Mouse (Mus musculus) megakaryocyte, embryonic 14.5 days (primary cell): ENCODE measurements at regions not wholly inside any gene's neighbourhood (a gene's known extent, or its start where the extent isn't known, plus 50 kb on each side); places are given as distances from the start of the nearest gene placed in this dataset.

Experiments used
- H3K27me3 ChIP-seq: replicated peaks from 2 replicates; pipeline ENCODE3; 2012; ENCODE audit warnings: inconsistent platforms
- H3K36me3 ChIP-seq: replicated peaks from 2 replicates; pipeline ENCODE3; 2012; ENCODE audit warnings: low read length, inconsistent platforms, mixed read lengths
- H3K4me1 ChIP-seq: 2 replicates; pipeline ENCODE4 v1.6.1; 2012; ENCODE audit warnings: inconsistent platforms
- H3K4me3 ChIP-seq: replicated peaks from 2 replicates; pipeline ENCODE3; 2012; ENCODE audit warnings: moderate library complexity, mild to moderate bottlenecking, inconsistent platforms
- H3K9me3 ChIP-seq: 2 replicates; pipeline ENCODE4 v1.6.1; 2012; ENCODE audit warnings: inconsistent platforms
- FLI1 ChIP-seq: IDR thresholded peaks from 2 replicates; pipeline ENCODE4 v1.6.1; 2012; ENCODE audit warnings: low read length, inconsistent platforms, mixed read lengths
- GATA1 ChIP-seq: IDR thresholded peaks from 3 replicates; pipeline ENCODE4 v1.6.1; 2012; ENCODE audit warnings: mixed read lengths, low read length, inconsistent platforms, borderline replicate concordance

DNA sequence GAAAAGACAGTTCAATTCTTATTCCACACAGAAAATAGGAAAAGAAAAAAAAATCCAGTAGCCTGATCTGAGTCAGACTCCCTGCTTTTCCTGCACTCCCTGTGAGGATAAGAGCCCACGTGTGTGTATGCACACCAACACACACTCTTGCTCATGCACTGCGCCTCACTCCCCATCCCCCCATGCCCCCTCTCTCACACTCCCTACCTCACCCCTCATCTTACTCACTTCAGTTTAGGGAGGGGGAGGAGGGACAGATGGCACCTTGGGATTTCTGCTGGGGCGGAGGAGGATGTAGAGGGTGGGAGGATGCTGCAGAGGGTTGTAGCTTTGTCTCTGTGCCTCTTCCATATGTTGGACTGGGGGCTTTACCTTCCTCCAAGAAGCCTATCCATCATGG lies 85.8 kb upstream of the Sulf2 start:
- peaks cover 4% of the 10 kb centered on the region for H3K9me3 ChIP-seq
- TF ChIP-seq GATA1, result no peak
- H3K4me3 ChIP-seq, result no peak overlapping the region
- no peaks in the 10 kb centered on the region for H3K4me1 ChIP-seq
- peaks cover 62% of the 10 kb centered on the region for H3K27me3 ChIP-seq
- no peaks in the 10 kb centered on the region for H3K36me3 ChIP-seq

DNA sequence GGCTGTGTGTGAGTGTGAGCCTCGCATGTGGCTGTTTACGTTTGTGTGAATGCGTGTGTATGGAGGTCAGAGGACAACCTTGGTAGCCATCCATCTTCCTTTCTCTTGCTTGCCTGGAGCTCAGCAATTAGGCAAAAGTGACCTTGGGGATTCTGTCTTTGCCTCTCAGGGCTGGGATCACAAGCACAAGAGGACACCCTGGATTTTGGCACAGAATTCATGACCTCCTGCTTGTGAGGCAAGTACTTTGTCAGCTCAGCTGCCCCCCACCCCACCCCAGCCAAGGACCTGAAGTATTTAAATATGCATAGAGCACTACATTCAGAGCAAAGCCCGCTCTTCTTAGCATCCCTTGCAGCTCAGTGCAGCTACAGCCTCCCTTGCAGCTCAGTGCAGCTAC lies 84.6 kb upstream of the Sulf2 start:
- Histone ChIP-seq H3K4me1 (peaks cover 6% of the 10 kb centered on the region; the same call in 1 of the 2 replicates), H3K27me3 (peaks cover 64% of the 10 kb centered on the region), H3K9me3 (peaks cover 4% of the 10 kb centered on the region), H3K4me3 (no peak overlapping the region), H3K36me3 (no peaks in the 10 kb centered on the region)
- TF ChIP-seq GATA1, result no peak
- TF ChIP-seq FLI1, result no peak

- peaks cover 62% of the 10 kb centered on the region for H3K27me3 ChIP-seq
- TF ChIP-seq FLI1 (no peak), GATA1 (no peak)
- no peak overlapping the region for H3K4me3 ChIP-seq
- H3K9me3 ChIP-seq, result peaks cover 4% of the 10 kb centered on the region
- H3K36me3 ChIP-seq, result no peaks in the 10 kb centered on the region
- H3K4me1 ChIP-seq, result peaks cover 15% of the 10 kb centered on the region
Measured at GRCm38 (mm10) chr2:166237554-166238269, 82.2 kb upstream of the Sulf2 start.

- Histone ChIP-seq H3K27me3 (peaks cover 59% of the 10 kb centered on the region), H3K9me3 (peaks cover 4% of the 10 kb centered on the region), H3K36me3 (no peaks in the 10 kb centered on the region), H3K4me1 (peaks cover 15% of the 10 kb centered on the region), H3K4me3 (no peak overlapping the region)
- no peak for TF ChIP-seq FLI1
- no peak for TF ChIP-seq GATA1
Measured at GRCm38 (mm10) chr2:166236102-166236501, 80.6 kb upstream of the Sulf2 start.

DNA sequence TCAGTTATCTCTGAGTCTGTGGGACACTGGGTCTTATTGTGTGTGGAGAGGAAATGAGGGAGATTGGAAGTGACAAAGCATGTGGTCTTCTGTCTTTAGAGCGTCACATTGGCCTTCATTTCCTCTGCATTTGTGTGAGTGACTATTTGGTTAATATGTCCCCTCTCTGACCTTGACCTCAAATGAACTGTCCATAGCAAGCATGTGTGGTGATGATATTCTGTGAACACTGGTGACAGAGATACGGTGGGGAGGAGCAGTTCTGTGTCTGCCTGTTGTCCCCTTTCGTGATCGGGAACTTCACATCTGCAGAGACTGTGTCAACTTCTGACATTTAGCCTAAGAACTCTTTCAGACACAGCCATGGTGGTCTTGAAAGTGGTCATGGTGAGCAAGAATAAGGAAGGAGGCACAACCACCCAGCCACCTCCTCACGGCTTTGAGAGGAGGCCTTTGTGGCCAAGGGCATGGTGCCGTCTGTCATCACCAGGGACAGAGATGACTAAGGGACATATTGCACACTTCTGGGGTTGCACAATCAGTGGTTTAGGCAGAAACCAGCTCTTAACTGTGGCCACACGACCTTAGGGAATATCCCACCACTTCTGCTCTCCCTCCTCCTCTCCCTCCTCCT lies 79.2 kb upstream of the Sulf2 start:
- peaks cover 15% of the 10 kb centered on the region for H3K4me1 ChIP-seq
- H3K9me3 ChIP-seq, result peaks cover 4% of the 10 kb centered on the region
- TF ChIP-seq GATA1 (no peak), FLI1 (no peak)
- peaks cover 61% of the 10 kb centered on the region for H3K27me3 ChIP-seq
- no peak overlapping the region for H3K4me3 ChIP-seq
- no peaks in the 10 kb centered on the region for H3K36me3 ChIP-seq

GRCm38 (mm10) chr2:166233246-166233645 lies 77.8 kb upstream of the Sulf2 start:
- Histone ChIP-seq H3K4me3 (no peak overlapping the region), H3K36me3 (no peaks in the 10 kb centered on the region), H3K27me3 (peaks cover 61% of the 10 kb centered on the region), H3K4me1 (peaks cover 23% of the 10 kb centered on the region), H3K9me3 (peaks cover 4% of the 10 kb centered on the region)
- TF ChIP-seq FLI1 (no peak), GATA1 (no peak)

GRCm38 (mm10) chr2:166232376-166232775 lies 76.9 kb upstream of the Sulf2 start:
- Histone ChIP-seq H3K27me3 (peaks cover 60% of the 10 kb centered on the region), H3K36me3 (no peaks in the 10 kb centered on the region), H3K9me3 (peaks cover 4% of the 10 kb centered on the region), H3K4me3 (no peak overlapping the region), H3K4me1 (peaks cover 25% of the 10 kb centered on the region)
- TF ChIP-seq FLI1 (no peak), GATA1 (no peak)

DNA sequence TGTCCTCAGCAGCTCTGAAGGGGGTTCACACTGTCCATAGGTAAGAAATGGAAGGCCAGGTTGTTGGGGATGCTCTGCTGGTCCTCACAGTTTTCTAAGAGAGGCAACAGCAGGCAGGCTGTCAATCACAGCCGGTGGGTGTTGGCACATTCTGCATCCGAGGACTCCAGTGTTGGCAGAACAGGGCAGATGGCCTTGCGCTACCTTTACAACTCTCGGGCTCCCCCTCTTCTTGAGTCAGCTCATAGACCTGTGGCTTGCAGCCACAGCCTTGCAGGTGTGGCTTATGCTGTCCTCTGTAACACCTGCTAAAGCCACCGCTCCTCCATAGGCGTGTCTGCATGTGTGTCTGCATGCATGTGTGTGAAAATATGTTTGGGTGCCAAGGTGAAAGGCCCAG lies 75.2 kb upstream of the Sulf2 start:
- Histone ChIP-seq H3K27me3 (peaks cover 53% of the 10 kb centered on the region), H3K4me3 (no peak overlapping the region), H3K9me3 (peaks cover 7% of the 10 kb centered on the region; the same call in 1 of the 2 replicates), H3K4me1 (peaks cover 25% of the 10 kb centered on the region), H3K36me3 (no peaks in the 10 kb centered on the region)
- TF ChIP-seq GATA1 (no peak), FLI1 (no peak)

GRCm38 (mm10) chr2:166228356-166228755 lies 72.9 kb upstream of the Sulf2 start:
- peaks cover 16% of the 10 kb centered on the region; the same call in 1 of the 2 replicates for H3K9me3 ChIP-seq
- peaks cover 48% of the 10 kb centered on the region for H3K27me3 ChIP-seq
- H3K4me3 ChIP-seq, result no peak overlapping the region
- H3K4me1 ChIP-seq, result peaks cover 10% of the 10 kb centered on the region
- TF ChIP-seq FLI1, result no peak
- no peak for TF ChIP-seq GATA1
- no peaks in the 10 kb centered on the region for H3K36me3 ChIP-seq

- TF ChIP-seq FLI1 (no peak), GATA1 (no peak)
- peaks cover 16% of the 10 kb centered on the region; the same call in 1 of the 2 replicates for H3K9me3 ChIP-seq
Measured at GRCm38 (mm10) chr2:166227496-166227895, 72.0 kb upstream of the Sulf2 start.

More at GRCm38 (mm10) chr2:166227496-166227895, 72.0 kb upstream of the Sulf2 start:
- no peaks in the 10 kb centered on the region for H3K36me3 ChIP-seq
- H3K4me3 ChIP-seq, result no peak overlapping the region
- peaks cover 53% of the 10 kb centered on the region for H3K27me3 ChIP-seq
- H3K4me1 ChIP-seq, result peaks cover 10% of the 10 kb centered on the region
